Mouse (Mus musculus): Measurements from ENCODE around the gene Mrpl44. TPM values are rescaled to one million over a fixed set of nuclear protein-coding genes. Genes with fewer than 3 reads are reported as not detected.

Gene Mrpl44
- polyA plus RNA-seq, 1 experiment from 2014 or later = 46.3 TPM

GRCm38 (mm10) chr1:79806865-79807264, 31.0 kb downstream of the Mrpl44 start:
- no peak for ATAC-seq (ENCODE audit: insufficient number of reproducible peaks, insufficient read depth, low FRiP score, low TSS enrichment, low read depth)
- H3K4me2 ChIP-seq = no peak overlapping the region
- H3K4me1 ChIP-seq (replicated peaks) = no peaks in the 10 kb centered on the region
- WGBS = 87% methylated on average over 5 of the region's 5 CpGs
- H3K9ac ChIP-seq (replicated peaks) = no peak overlapping the region
- H3K4me3 ChIP-seq (replicated peaks) = no peak overlapping the region
- no peaks in the 10 kb centered on the region for H3K27me3 ChIP-seq
- no peaks in the 10 kb centered on the region for H3K9me3 ChIP-seq
- no peak overlapping the region for H3K27ac ChIP-seq
- H3K36me3 ChIP-seq = peaks cover 32% of the 10 kb centered on the region

DNA sequence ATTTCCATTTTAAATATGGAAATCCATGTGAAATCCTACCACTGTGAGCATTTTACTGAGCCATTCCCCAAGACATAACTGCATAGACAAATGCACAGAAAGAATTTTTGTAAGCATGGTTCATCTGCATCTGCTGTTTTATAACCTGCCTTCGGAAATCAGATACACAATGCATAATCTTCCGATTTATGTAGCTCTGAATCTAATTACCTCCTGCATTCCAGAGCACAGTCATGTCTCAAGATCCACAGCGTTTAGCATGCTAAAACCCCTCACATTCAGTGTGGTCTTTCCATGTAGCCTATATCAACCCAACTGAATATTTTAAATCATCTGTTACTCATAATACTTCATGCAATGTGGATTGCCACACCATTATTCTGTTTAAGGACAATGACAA, 33.6 kb downstream of the Mrpl44 start:
- 77% methylated on average over 3 of the region's 3 CpGs for WGBS

GRCm38 (mm10) chr1:79815446-79815845, 39.6 kb downstream of the Mrpl44 start:
- ATAC-seq (ENCODE audit: insufficient number of reproducible peaks, insufficient read depth, low FRiP score, low TSS enrichment, low read depth) = no peak
- H3K9me3 ChIP-seq = no peaks in the 10 kb centered on the region
- no peak overlapping the region for H3K4me3 ChIP-seq (replicated peaks)
- no peak overlapping the region for H3K4me2 ChIP-seq
- no peak overlapping the region for H3K9ac ChIP-seq (replicated peaks)
- peaks cover 12% of the 10 kb centered on the region; the same call in 1 of the 2 replicates for H3K27me3 ChIP-seq
- WGBS = 90% methylated on average over 3 of the region's 3 CpGs
- no peaks in the 10 kb centered on the region for H3K4me1 ChIP-seq (replicated peaks)
- no peak overlapping the region for H3K27ac ChIP-seq
- H3K36me3 ChIP-seq = peaks cover 31% of the 10 kb centered on the region

More for the DNA sequence above, 33.6 kb downstream of the Mrpl44 start:
- no peak overlapping the region for H3K4me2 ChIP-seq
- no peaks in the 10 kb centered on the region for H3K27me3 ChIP-seq
- ATAC-seq (ENCODE audit: insufficient number of reproducible peaks, insufficient read depth, low FRiP score, low TSS enrichment, low read depth) = no peak
- H3K4me1 ChIP-seq (replicated peaks) = no peaks in the 10 kb centered on the region
- no peak overlapping the region for H3K27ac ChIP-seq
- no peak overlapping the region for H3K4me3 ChIP-seq (replicated peaks)
- no peak overlapping the region for H3K9ac ChIP-seq (replicated peaks)
- peaks cover 20% of the 10 kb centered on the region; the same call in 1 of the 2 replicates for H3K36me3 ChIP-seq
- H3K9me3 ChIP-seq = no peaks in the 10 kb centered on the region

GRCm38 (mm10) chr1:79819296-79819879, 43.6 kb downstream of the Mrpl44 start:
- Histone ChIP-seq H3K4me1 (replicated peaks) (peaks cover 28% of the 10 kb centered on the region), H3K4me2 (no peak overlapping the region), H3K36me3 (peaks cover 36% of the 10 kb centered on the region), H3K4me3 (replicated peaks) (no peak overlapping the region), H3K9ac (replicated peaks) (no peak overlapping the region), H3K27me3 (peaks cover 12% of the 10 kb centered on the region; the same call in 1 of the 2 replicates), H3K27ac (no peak overlapping the region), H3K9me3 (no peaks in the 10 kb centered on the region)
- ATAC-seq (ENCODE audit: insufficient number of reproducible peaks, insufficient read depth, low FRiP score, low TSS enrichment, low read depth) = no peak
- WGBS = 90% methylated on average over 11 of the region's 11 CpGs

DNA sequence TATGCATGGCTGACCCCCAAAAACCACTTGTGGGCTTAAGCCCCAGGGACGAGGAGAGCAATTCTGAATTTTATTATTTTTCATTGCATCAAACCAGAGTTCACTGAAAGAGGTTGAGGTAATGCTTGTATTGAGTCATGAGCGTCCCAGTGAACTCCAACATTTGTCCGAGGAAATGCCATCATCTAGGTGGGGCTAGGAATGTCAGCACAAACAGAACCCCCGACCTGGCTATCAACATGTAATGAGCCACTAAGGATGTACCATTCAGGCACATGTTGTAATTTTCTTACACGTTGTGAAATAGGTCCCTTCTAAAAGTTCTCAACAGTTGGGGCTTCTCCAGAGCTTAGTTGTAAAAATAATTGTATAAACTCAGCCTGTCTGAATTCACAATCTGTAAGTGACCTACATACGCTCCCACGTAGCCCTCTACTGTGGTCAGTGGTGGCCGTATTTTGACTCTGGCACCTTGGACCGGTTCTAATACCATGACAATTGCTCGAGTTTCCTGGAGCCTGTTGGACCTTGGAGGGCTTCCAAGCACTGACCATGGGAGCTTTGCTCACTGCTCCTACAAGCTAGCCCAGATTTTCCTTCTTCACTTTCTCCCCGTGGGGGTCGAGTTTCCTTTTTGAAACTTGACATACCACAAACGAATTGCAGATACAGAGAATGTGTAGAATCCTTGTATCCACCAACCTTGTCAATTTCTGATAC, 47.1 kb downstream of the Mrpl44 start:
- ATAC-seq (ENCODE audit: insufficient number of reproducible peaks, insufficient read depth, low FRiP score, low TSS enrichment, low read depth) = no peak

DNA sequence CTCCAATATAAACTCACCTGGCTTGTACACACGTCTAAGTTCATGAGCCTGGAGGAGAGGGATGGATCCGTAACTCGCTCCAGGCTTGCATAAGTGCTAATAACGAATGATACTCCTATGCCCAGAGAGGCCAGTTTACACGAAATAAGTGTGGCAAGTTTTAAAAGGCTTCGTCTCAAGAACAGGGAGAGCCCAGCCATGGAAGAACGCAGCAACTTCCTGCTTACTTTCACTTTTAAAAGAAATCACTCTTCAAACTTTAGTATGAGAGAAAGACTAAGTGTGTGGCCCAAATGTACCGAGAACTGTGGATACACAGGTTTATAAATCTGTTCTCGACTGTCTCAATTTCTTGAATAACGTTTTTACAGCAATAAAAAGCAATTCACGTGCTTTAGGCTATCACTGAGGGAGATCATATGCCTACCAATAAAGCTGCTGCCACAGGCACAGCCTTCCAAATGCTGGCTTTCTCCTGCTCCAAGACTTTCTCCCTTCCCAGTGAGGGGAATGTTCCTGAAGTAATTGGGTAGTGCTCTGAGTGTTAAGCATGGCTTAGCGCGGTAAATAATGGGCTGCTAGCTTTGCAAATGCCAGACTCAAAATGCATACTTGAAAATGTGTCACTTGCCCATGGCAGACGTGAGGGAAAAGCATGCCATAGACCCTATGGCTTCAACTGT, 48.3 kb downstream of the Mrpl44 start:
- 45% methylated on average over 14 of the region's 14 CpGs for WGBS
- peaks cover 40% of the 10 kb centered on the region for H3K4me1 ChIP-seq (replicated peaks)
- no peak overlapping the region for H3K9ac ChIP-seq (replicated peaks)
- peaks cover 8% of the 10 kb centered on the region for H3K27me3 ChIP-seq
- H3K36me3 ChIP-seq = peaks cover 19% of the 10 kb centered on the region
- no peaks in the 10 kb centered on the region for H3K9me3 ChIP-seq
- H3K4me3 ChIP-seq (replicated peaks) = no peak overlapping the region; the same call in 1 of the 2 replicates
- ATAC-seq (ENCODE audit: insufficient number of reproducible peaks, insufficient read depth, low FRiP score, low TSS enrichment, low read depth) = no peak
- peak overlapping the region; percentile 35 for H3K4me2 ChIP-seq
- H3K27ac ChIP-seq = peak overlapping the region; percentile 8; the same call in 1 of the 2 replicates

More for the DNA sequence above, 47.1 kb downstream of the Mrpl44 start:
- Histone ChIP-seq H3K4me3 (replicated peaks) (no peak overlapping the region), H3K27me3 (peaks cover 12% of the 10 kb centered on the region; the same call in 1 of the 2 replicates), H3K9ac (replicated peaks) (no peak overlapping the region), H3K4me2 (no peak overlapping the region), H3K36me3 (peaks cover 19% of the 10 kb centered on the region), H3K9me3 (no peaks in the 10 kb centered on the region), H3K4me1 (replicated peaks) (peaks cover 40% of the 10 kb centered on the region), H3K27ac (no peak overlapping the region)
- 74% methylated on average over 13 of the region's 13 CpGs for WGBS

Other genes starting within 250 kb of the Mrpl44 start
- gene Ap1s3, start 104.0 kb upstream of the Mrpl44 start, polyA plus RNA-seq (2016; fragmentation: Nextera tagmentation; extraction: Ambion mirVana) = 0.37 and 0.73 TPM in 2 replicates
- 28.8 and 33.1 TPM in 2 replicates for gene Wdfy1, start 125 bp downstream of the Mrpl44 start, polyA plus RNA-seq (2016; fragmentation: Nextera tagmentation; extraction: Ambion mirVana)
- 180 and 186 TPM in 2 replicates for gene Serpine2, start 85.2 kb downstream of the Mrpl44 start, polyA plus RNA-seq (2016; fragmentation: Nextera tagmentation; extraction: Ambion mirVana)

Measured in limb, embryonic 12.5 days (tissue).